Mouse (Mus musculus): ENCODE measurements around the gene Baz1a. TPM values are rescaled to one million over a fixed set of nuclear protein-coding genes. Genes with fewer than 3 reads are reported as not detected.
A peak's percentile ranks its signal among the peaks of the same experiment; 100 is the strongest.

The Baz1a gene
- polyA plus RNA-seq, 1 experiment from 2014 or later: 24.4 TPM

- Histone ChIP-seq H3K4me3 (ENCODE audit: low read depth, low read length) (peak within 1 kb of the TSS; percentile 92), H3K9ac (ENCODE audit: low read length) (peak within 1 kb of the TSS; percentile 94), H3K27ac (ENCODE audit: low read depth, low read length) (peak within 1 kb of the TSS; percentile 86), H3K4me1 (ENCODE audit: control insufficient read depth, insufficient read depth, low read length) (peaks cover 5% of the 10 kb centered on the region; the same call in 1 of the 2 replicates), H3K4me2 (ENCODE audit: low read depth) (peak within 1 kb of the TSS; percentile 86), H3K27me3 (ENCODE audit: control insufficient read depth, insufficient read depth, low read length) (no peaks in the 10 kb centered on the region), H3K36me3 (ENCODE audit: control insufficient read depth, insufficient read depth, low read length) (no peaks in the 10 kb centered on the region), H3K9me3 (ENCODE audit: control insufficient read depth, low read length) (no peaks in the 10 kb centered on the region)
- ATAC-seq (ENCODE audit: insufficient read depth, low FRiP score, low TSS enrichment) (peak; percentile 69), DNase-seq (ENCODE audit: low spot score) (peak; percentile 74)
- under 1% methylated on average over 48 of the region's 60 CpGs for WGBS
Measured at GRCm38 (mm10) chr12:54986052-54986717, 28.0 kb downstream of the Baz1a start, which contains the start of gene Gm20403. Gene Gm20403, minus strand, starts transcription at chr12:54986529.

- no peaks in the 10 kb centered on the region for H3K36me3 ChIP-seq (ENCODE audit: control insufficient read depth, insufficient read depth, low read length)
- peak overlapping the region; percentile 86 for H3K27ac ChIP-seq (ENCODE audit: low read depth, low read length)
- DNase-seq (ENCODE audit: low spot score) (peak; percentile 76), ATAC-seq (ENCODE audit: insufficient read depth, low FRiP score, low TSS enrichment) (peak; percentile 70)
- no peaks in the 10 kb centered on the region for H3K27me3 ChIP-seq (ENCODE audit: control insufficient read depth, insufficient read depth, low read length)
- WGBS: 0% methylated on average over 72 of the region's 117 CpGs
- H3K9me3 ChIP-seq (ENCODE audit: control insufficient read depth, low read length): no peaks in the 10 kb centered on the region
- peak overlapping the region; percentile 92 for H3K4me3 ChIP-seq (ENCODE audit: low read depth, low read length)
- H3K9ac ChIP-seq (ENCODE audit: low read length): peak overlapping the region; percentile 94
- peaks cover 5% of the 10 kb centered on the region; the same call in 1 of the 2 replicates for H3K4me1 ChIP-seq (ENCODE audit: control insufficient read depth, insufficient read depth, low read length)
- H3K4me2 ChIP-seq (ENCODE audit: low read depth): peak overlapping the region; percentile 86
Measured at GRCm38 (mm10) chr12:54985257-54986051, 28.7 kb downstream of the Baz1a start.

- Histone ChIP-seq H3K4me1 (ENCODE audit: control insufficient read depth, insufficient read depth, low read length) (peaks cover 5% of the 10 kb centered on the region; the same call in 1 of the 2 replicates), H3K27ac (ENCODE audit: low read depth, low read length) (peak overlapping the region; percentile 86), H3K9ac (ENCODE audit: low read length) (peak overlapping the region; percentile 94), H3K4me3 (ENCODE audit: low read depth, low read length) (peak overlapping the region; percentile 92), H3K36me3 (ENCODE audit: control insufficient read depth, insufficient read depth, low read length) (no peaks in the 10 kb centered on the region), H3K4me2 (ENCODE audit: low read depth) (peak overlapping the region; percentile 86), H3K9me3 (ENCODE audit: control insufficient read depth, low read length) (no peaks in the 10 kb centered on the region), H3K27me3 (ENCODE audit: control insufficient read depth, insufficient read depth, low read length) (no peaks in the 10 kb centered on the region)
- under 1% methylated on average over 42 of the region's 42 CpGs for WGBS
- ATAC-seq (ENCODE audit: insufficient read depth, low FRiP score, low TSS enrichment) (peak; percentile 73), DNase-seq (ENCODE audit: low spot score) (peak; percentile 70)
Measured at GRCm38 (mm10) chr12:54984701-54985256, 29.4 kb downstream of the Baz1a start.

GRCm38 (mm10) chr12:54982935-54983715 lies 31.0 kb downstream of the Baz1a start:
- no peak overlapping the region for H3K4me3 ChIP-seq (ENCODE audit: low read depth, low read length)
- no peak overlapping the region for H3K4me2 ChIP-seq (ENCODE audit: low read depth)
- no peak overlapping the region for H3K27ac ChIP-seq (ENCODE audit: low read depth, low read length)
- H3K36me3 ChIP-seq (ENCODE audit: control insufficient read depth, insufficient read depth, low read length): no peaks in the 10 kb centered on the region
- H3K4me1 ChIP-seq (ENCODE audit: control insufficient read depth, insufficient read depth, low read length): peaks cover 5% of the 10 kb centered on the region; the same call in 1 of the 2 replicates
- DNase-seq (ENCODE audit: low spot score) (no peak), ATAC-seq (ENCODE audit: insufficient read depth, low FRiP score, low TSS enrichment) (no peak)
- no peaks in the 10 kb centered on the region for H3K27me3 ChIP-seq (ENCODE audit: control insufficient read depth, insufficient read depth, low read length)
- H3K9me3 ChIP-seq (ENCODE audit: control insufficient read depth, low read length): no peaks in the 10 kb centered on the region
- WGBS: 79% methylated on average over 7 of the region's 7 CpGs
- no peak overlapping the region for H3K9ac ChIP-seq (ENCODE audit: low read length)

GRCm38 (mm10) chr12:54981962-54982361 lies 32.2 kb downstream of the Baz1a start:
- no peak overlapping the region for H3K27ac ChIP-seq (ENCODE audit: low read depth, low read length)
- no peak overlapping the region for H3K4me2 ChIP-seq (ENCODE audit: low read depth)
- 76% methylated on average over 6 of the region's 6 CpGs for WGBS
- H3K9ac ChIP-seq (ENCODE audit: low read length): no peak overlapping the region
- H3K27me3 ChIP-seq (ENCODE audit: control insufficient read depth, insufficient read depth, low read length): no peaks in the 10 kb centered on the region
- no peaks in the 10 kb centered on the region for H3K36me3 ChIP-seq (ENCODE audit: control insufficient read depth, insufficient read depth, low read length)
- DNase-seq (ENCODE audit: low spot score) (no peak), ATAC-seq (ENCODE audit: insufficient read depth, low FRiP score, low TSS enrichment) (no peak)
- H3K9me3 ChIP-seq (ENCODE audit: control insufficient read depth, low read length): no peaks in the 10 kb centered on the region
- peaks cover 5% of the 10 kb centered on the region; the same call in 1 of the 2 replicates for H3K4me1 ChIP-seq (ENCODE audit: control insufficient read depth, insufficient read depth, low read length)
- no peak overlapping the region for H3K4me3 ChIP-seq (ENCODE audit: low read depth, low read length)

- Histone ChIP-seq H3K4me3 (ENCODE audit: low read depth, low read length) (no peak overlapping the region), H3K9ac (ENCODE audit: low read length) (no peak overlapping the region), H3K27ac (ENCODE audit: low read depth, low read length) (no peak overlapping the region), H3K4me1 (ENCODE audit: control insufficient read depth, insufficient read depth, low read length) (peaks cover 5% of the 10 kb centered on the region; the same call in 1 of the 2 replicates), H3K27me3 (ENCODE audit: control insufficient read depth, insufficient read depth, low read length) (no peaks in the 10 kb centered on the region), H3K4me2 (ENCODE audit: low read depth) (no peak overlapping the region), H3K36me3 (ENCODE audit: control insufficient read depth, insufficient read depth, low read length) (no peaks in the 10 kb centered on the region), H3K9me3 (ENCODE audit: control insufficient read depth, low read length) (no peaks in the 10 kb centered on the region)
- no peak for DNase-seq (ENCODE audit: low spot score)
- ATAC-seq (ENCODE audit: insufficient read depth, low FRiP score, low TSS enrichment): no peak
- 89% methylated on average over 5 of the region's 5 CpGs for WGBS
Measured at GRCm38 (mm10) chr12:54980939-54981338, 33.2 kb downstream of the Baz1a start.

GRCm38 (mm10) chr12:54980532-54980931 lies 33.6 kb downstream of the Baz1a start:
- Histone ChIP-seq H3K4me1 (ENCODE audit: control insufficient read depth, insufficient read depth, low read length) (peaks cover 5% of the 10 kb centered on the region; the same call in 1 of the 2 replicates), H3K27me3 (ENCODE audit: control insufficient read depth, insufficient read depth, low read length) (no peaks in the 10 kb centered on the region), H3K4me3 (ENCODE audit: low read depth, low read length) (no peak overlapping the region), H3K4me2 (ENCODE audit: low read depth) (no peak overlapping the region), H3K27ac (ENCODE audit: low read depth, low read length) (no peak overlapping the region), H3K9me3 (ENCODE audit: control insufficient read depth, low read length) (no peaks in the 10 kb centered on the region), H3K9ac (ENCODE audit: low read length) (no peak overlapping the region), H3K36me3 (ENCODE audit: control insufficient read depth, insufficient read depth, low read length) (no peaks in the 10 kb centered on the region)
- WGBS: 81% methylated on average over 6 of the region's 6 CpGs
- ATAC-seq (ENCODE audit: insufficient read depth, low FRiP score, low TSS enrichment) (no peak), DNase-seq (ENCODE audit: low spot score) (no peak)

GRCm38 (mm10) chr12:54969033-54969432 lies 45.1 kb downstream of the Baz1a start:
- ATAC-seq (ENCODE audit: insufficient read depth, low FRiP score, low TSS enrichment) (no peak), DNase-seq (ENCODE audit: low spot score) (no peak)
- no peak overlapping the region for H3K9ac ChIP-seq (ENCODE audit: low read length)
- no peaks in the 10 kb centered on the region for H3K9me3 ChIP-seq (ENCODE audit: control insufficient read depth, low read length)
- H3K4me1 ChIP-seq (ENCODE audit: control insufficient read depth, insufficient read depth, low read length): no peaks in the 10 kb centered on the region
- no peak overlapping the region for H3K27ac ChIP-seq (ENCODE audit: low read depth, low read length)
- H3K27me3 ChIP-seq (ENCODE audit: control insufficient read depth, insufficient read depth, low read length): no peaks in the 10 kb centered on the region
- no peak overlapping the region for H3K4me2 ChIP-seq (ENCODE audit: low read depth)
- no peaks in the 10 kb centered on the region for H3K36me3 ChIP-seq (ENCODE audit: control insufficient read depth, insufficient read depth, low read length)
- 77% methylated on average over 3 of the region's 3 CpGs for WGBS
- no peak overlapping the region for H3K4me3 ChIP-seq (ENCODE audit: low read depth, low read length)
